Mouse (Mus musculus) cerebellum, adult 2 months (tissue): Measurements from ENCODE around the gene Gprc5d. TPM values are rescaled to one million over a fixed set of nuclear protein-coding genes. Genes with fewer than 3 reads are reported as not detected.

Experiments used
- DNase-seq, 2 experiments: peaks; one replicate each; pipeline ENCODE4 v3.0.0; 2021
- H3K27ac ChIP-seq: fragments of 200-500 bp; 2 replicates; pipeline ENCODE4 v1.5.1; 2012; ENCODE audit warnings: low read length, control low read depth, inconsistent platforms; ENCODE audit not compliant: insufficient read depth
- H3K27me3 ChIP-seq: fragments of 200-500 bp; 2 replicates; pipeline ENCODE4 v1.6.1; 2012; ENCODE audit warnings: inconsistent platforms, mild to moderate bottlenecking, low read length, moderate library complexity; ENCODE audit not compliant: control insufficient read depth, insufficient read depth
- H3K4me1 ChIP-seq: fragments of 200-500 bp; 2 replicates; pipeline ENCODE4 v1.6.1; 2011; ENCODE audit warnings: low read length; ENCODE audit not compliant: control insufficient read depth, insufficient read depth
- H3K4me3 ChIP-seq: fragments of 200-500 bp; replicated peaks from 2 replicates; pipeline ENCODE3; 2011; ENCODE audit warnings: mild to moderate bottlenecking, low read depth, low read length, control low read depth; ENCODE audit not compliant: insufficient read depth
- CTCF ChIP-seq: fragments of 200-500 bp; IDR thresholded peaks from 2 replicates; pipeline ENCODE4 v1.5.1; 2011; ENCODE audit warnings: low read depth, mild to moderate bottlenecking, control low read depth, low read length, moderate library complexity, borderline replicate concordance; ENCODE audit not compliant: insufficient read depth
- POLR2A ChIP-seq: fragments of 200-500 bp; IDR thresholded peaks from 2 replicates; pipeline ENCODE4 v1.6.1; 2011; ENCODE audit warnings: low read length, control low read depth, borderline replicate concordance; ENCODE audit not compliant: insufficient read depth
- WGBS: fragments of 180-500 bp; shearing (Covaris S2); methylation state at CpG from one replicate; pipeline ENCODE4 v1.1.7; 2018; 5-methylcytosine and 5-hydroxymethylcytosine counted together
- polyA plus RNA-seq: library from polyadenylated mRNA; depleted of rRNA; stranded (reverse); fragments of >200 nt; gene quantifications from 2 replicates; pipeline ENCODE4 v1.2.3, GENCODE M21; 2012

Gene Gprc5d
- polyA plus RNA-seq, 1 experiment: 0.18 TPM

DNA sequence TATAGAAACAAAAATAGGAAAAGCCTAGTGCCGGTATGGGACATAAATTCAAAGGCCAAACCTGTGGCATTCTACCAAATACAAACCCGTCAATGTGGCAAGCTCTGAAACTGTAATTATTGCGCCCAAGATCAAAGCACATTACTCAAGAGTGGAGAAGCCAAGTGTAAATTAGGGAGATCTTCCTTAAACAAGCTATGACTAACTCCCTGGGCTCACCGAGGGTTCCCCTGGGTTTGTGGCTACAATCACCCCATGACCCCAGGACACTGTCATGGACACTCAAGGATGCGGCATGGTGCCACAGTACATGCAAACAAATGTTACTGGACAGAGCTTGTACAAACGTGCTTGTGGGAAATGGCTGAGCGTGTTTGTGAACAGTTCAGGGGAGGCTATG, 15.0 kb upstream of the Gprc5d start:
- H3K27me3 ChIP-seq: no peaks in the 10 kb centered on the region
- WGBS: 74% methylated on average over 7 of the region's 7 CpGs
- DNase-seq: no peak

DNA sequence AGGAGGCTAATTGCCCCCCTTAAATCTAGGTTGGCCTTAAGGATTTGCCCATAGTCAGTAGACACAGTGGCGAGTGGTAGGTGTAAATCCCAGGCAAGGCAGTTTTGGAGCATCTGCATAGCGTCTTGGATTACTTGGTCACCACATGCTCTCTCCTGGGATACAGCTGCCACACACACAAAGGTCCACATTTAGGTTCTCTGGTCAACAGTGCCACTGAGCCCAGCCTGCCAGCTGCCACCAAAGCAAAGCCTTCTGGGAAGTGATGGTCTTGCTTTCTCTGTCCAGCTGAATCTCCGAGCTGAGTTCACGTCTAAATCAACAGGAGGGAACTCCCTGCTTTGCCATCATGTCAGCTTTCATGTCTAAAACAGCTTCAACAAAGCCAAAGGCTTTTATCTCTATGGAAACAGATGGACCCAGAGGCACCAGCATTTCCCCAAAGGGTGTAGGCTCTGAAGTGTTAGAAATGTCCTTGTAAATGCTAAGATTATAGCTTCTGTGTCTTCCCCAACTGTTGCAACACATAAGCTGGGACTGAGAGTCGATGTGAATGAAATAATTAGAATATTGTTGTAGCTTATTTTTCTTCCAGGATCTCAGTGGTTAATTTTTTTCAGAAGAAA, 6.8 kb upstream of the Gprc5d start:
- WGBS: 13% methylated on average over 5 of the region's 5 CpGs
- no peaks in the 10 kb centered on the region for H3K4me1 ChIP-seq

More for the DNA sequence above, 15.0 kb upstream of the Gprc5d start:
- no peaks in the 10 kb centered on the region; the same call in 1 of the 2 replicates for H3K4me1 ChIP-seq
- TF ChIP-seq POLR2A (no peak), CTCF (no peak)
- H3K4me3 ChIP-seq: no peak overlapping the region
- no peak overlapping the region for H3K27ac ChIP-seq

DNA sequence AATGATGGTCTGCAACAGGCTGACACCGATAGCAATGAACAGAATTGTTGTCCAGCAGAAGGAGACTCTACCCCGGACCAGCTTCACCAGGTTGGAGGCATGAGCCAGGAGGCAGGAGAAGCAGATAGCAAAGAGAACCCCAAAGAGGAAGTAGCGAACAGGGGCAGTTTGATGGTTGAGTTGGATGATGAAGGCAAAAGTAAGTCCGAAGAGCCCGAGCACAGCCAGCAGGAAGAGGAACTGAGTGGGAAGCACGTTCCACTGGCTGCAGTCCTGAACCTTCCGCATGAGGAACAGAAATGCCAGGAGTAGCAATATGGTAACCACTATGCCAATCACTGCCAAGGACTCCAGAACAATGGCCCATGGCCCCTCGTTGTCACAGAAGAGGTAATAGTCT, 1.6 kb downstream of the Gprc5d start:
- TF ChIP-seq CTCF (no peak), POLR2A (no peak)
- H3K27me3 ChIP-seq: no peaks in the 10 kb centered on the region
- 93% methylated on average over 8 of the region's 8 CpGs for WGBS
- no peak overlapping the region for H3K27ac ChIP-seq
- no peak for DNase-seq
- no peak overlapping the region for H3K4me3 ChIP-seq
- no peaks in the 10 kb centered on the region for H3K4me1 ChIP-seq

More for the DNA sequence above, 6.8 kb upstream of the Gprc5d start:
- TF ChIP-seq CTCF (no peak), POLR2A (no peak)
- DNase-seq: no peak
- Histone ChIP-seq H3K4me3 (no peak overlapping the region), H3K27ac (no peak overlapping the region), H3K27me3 (no peaks in the 10 kb centered on the region)

GRCm38 (mm10) chr6:135113114-135113436, 5.0 kb downstream of the Gprc5d start:
- Histone ChIP-seq H3K27me3 (no peaks in the 10 kb centered on the region), H3K4me1 (no peaks in the 10 kb centered on the region), H3K4me3 (no peak overlapping the region), H3K27ac (no peak overlapping the region)
- 14% methylated on average over 6 of the region's 6 CpGs for WGBS
- TF ChIP-seq CTCF: no peak
- TF ChIP-seq POLR2A: no peak
- no peak for DNase-seq

GRCm38 (mm10) chr6:135112411-135113113, 5.5 kb downstream of the Gprc5d start:
- 24% methylated on average over 7 of the region's 7 CpGs for WGBS

GRCm38 (mm10) chr6:135107014-135107413, 11.1 kb downstream of the Gprc5d start:
- Histone ChIP-seq H3K27me3 (no peaks in the 10 kb centered on the region), H3K4me1 (no peaks in the 10 kb centered on the region), H3K4me3 (no peak overlapping the region), H3K27ac (no peak overlapping the region)
- TF ChIP-seq POLR2A (no peak), CTCF (no peak)
- no peak for DNase-seq
- 78% methylated on average over 6 of the region's 6 CpGs for WGBS

More at GRCm38 (mm10) chr6:135112411-135113113, 5.5 kb downstream of the Gprc5d start:
- no peaks in the 10 kb centered on the region for H3K27me3 ChIP-seq
- H3K27ac ChIP-seq: no peak overlapping the region
- H3K4me3 ChIP-seq: no peak overlapping the region
- no peak for DNase-seq
- TF ChIP-seq CTCF (no peak), POLR2A (no peak)
- no peaks in the 10 kb centered on the region for H3K4me1 ChIP-seq

- Histone ChIP-seq H3K27ac (no peak overlapping the region), H3K4me3 (no peak overlapping the region), H3K27me3 (no peaks in the 10 kb centered on the region), H3K4me1 (no peaks in the 10 kb centered on the region)
- 85% methylated on average over 5 of the region's 5 CpGs for WGBS
- no peak for TF ChIP-seq CTCF
- no peak for TF ChIP-seq POLR2A
- no peak for DNase-seq
These were observed 15.3 kb downstream of the Gprc5d start for GRCm38 (mm10) chr6:135102736-135103303.
